24 mouse cellular contexts compared by ENCODE assay signal in the genomic region with DNA sequence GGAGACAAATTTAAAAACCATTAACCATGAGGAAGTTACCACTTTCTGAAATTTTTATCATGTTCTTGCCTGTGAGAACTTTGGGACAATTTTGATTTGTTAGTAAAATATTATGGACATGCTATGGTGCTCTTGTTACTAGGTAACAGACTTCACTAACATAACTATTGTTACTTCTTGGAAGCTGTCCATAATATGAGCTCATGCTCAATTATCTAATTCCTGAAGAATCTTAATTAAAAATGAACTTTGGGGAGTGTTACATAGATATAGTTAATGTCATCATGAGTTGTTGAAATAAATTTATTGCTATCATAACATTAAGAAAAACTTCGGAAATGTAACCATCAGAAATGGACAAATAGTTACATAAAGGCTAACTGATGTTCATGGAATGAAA.
DNase-seq lines count a peak whose midpoint lies in the region; ATAC-seq and TF ChIP-seq lines count a peak whose summit lies in the region.
"Had no signal": no experiment of that assay in that cellular context is flagged by ENCODE, and none has a peak within 500 bp of the region (broad histone marks: within the 10 kb centered on the region; RNA-seq: fewer than 3 reads in every experiment).

No protein-coding gene starts in this region.

- no peak for TF ChIP-seq CTCF in kidney, postnatal 0 days (IDR thresholded peaks at IDR 0.05; ENCODE audit: low read depth)
- no peak for TF ChIP-seq CTCF in kidney, adult 2 months (conservative IDR thresholded peaks at IDR 0.05; ENCODE audit: insufficient read depth, insufficient read length, low read depth, low read length)
- no peak for TF ChIP-seq CTCF in brain, embryonic 14.5 days (IDR thresholded peaks at IDR 0.05; ENCODE audit: borderline replicate concordance, extremely low read depth, insufficient read depth, insufficient read length)

- H3K27me3 ChIP-seq in forebrain, embryonic 14.5 days (replicated peaks; ENCODE audit: control insufficient read depth, insufficient read depth, low read length): no peaks in the 10 kb centered on the region
- no peaks in the 10 kb centered on the region for H3K27me3 ChIP-seq in forebrain, embryonic 16.5 days (replicated peaks; ENCODE audit: control insufficient read depth, insufficient read depth, low read length)
- H3K27me3 ChIP-seq in kidney, postnatal 0 days (ENCODE audit: insufficient read depth, low read length): no peaks in the 10 kb centered on the region
- H3K27me3 ChIP-seq in kidney, adult 2 months (replicated peaks; ENCODE audit: control insufficient read depth, insufficient read depth, low read length): no peaks in the 10 kb centered on the region
- H3K27me3 ChIP-seq: CH12.LX; embryonic facial prominence, embryonic 12.5 days; forebrain, embryonic 13.5 days had no signal

- H3K27ac ChIP-seq in forebrain, embryonic 14.5 days (ENCODE audit: low read depth, low read length): no peak overlapping the region
- no peak overlapping the region for H3K27ac ChIP-seq in forebrain, embryonic 16.5 days (ENCODE audit: low read length)
- no peak overlapping the region for H3K27ac ChIP-seq in kidney, postnatal 0 days
- H3K27ac ChIP-seq in kidney, adult 2 months (ENCODE audit: insufficient read depth, low read depth, low read length): no peak overlapping the region
- H3K27ac ChIP-seq: embryonic facial prominence, embryonic 10.5 days; embryonic facial prominence, embryonic 12.5 days; forebrain, embryonic 13.5 days had no signal

- no peak overlapping the region for H3K4me2 ChIP-seq in forebrain, embryonic 14.5 days (ENCODE audit: low read length)
- H3K4me2 ChIP-seq in forebrain, embryonic 16.5 days (ENCODE audit: low read length): no peak overlapping the region
- no peak overlapping the region for H3K4me2 ChIP-seq in kidney, postnatal 0 days (ENCODE audit: low read length)
- H3K4me2 ChIP-seq: embryonic facial prominence, embryonic 12.5 days; forebrain, embryonic 13.5 days had no signal

- H3K4me3 ChIP-seq in forebrain, embryonic 14.5 days (ENCODE audit: low read depth, low read length): no peak overlapping the region
- H3K4me3 ChIP-seq in forebrain, embryonic 16.5 days (replicated peaks; ENCODE audit: low read length): no peak overlapping the region
- no peak overlapping the region for H3K4me3 ChIP-seq in kidney, postnatal 0 days (replicated peaks; ENCODE audit: low read depth, low read length)
- no peak overlapping the region for H3K4me3 ChIP-seq in kidney, adult 2 months (ENCODE audit: insufficient read depth, low read depth, low read length)
- H3K4me3 ChIP-seq: embryonic facial prominence, embryonic 10.5 days; embryonic facial prominence, embryonic 12.5 days; forebrain, embryonic 13.5 days had no signal

- ATAC-seq in forebrain, embryonic 14.5 days: peak; percentile 60; the same call in 1 of the 2 replicates
- ATAC-seq in forebrain, embryonic 16.5 days: no peak
- no peak for ATAC-seq in kidney, postnatal 0 days (replicated peaks; ENCODE audit: low FRiP score, low read depth)
- ATAC-seq: CD4-positive, CD25-positive, alpha-beta regulatory T cell, adult 4 months; forebrain, embryonic 13.5 days; forebrain, postnatal 0 days had no signal

- H3K9ac ChIP-seq in forebrain, embryonic 14.5 days (ENCODE audit: low read length): no peak overlapping the region
- H3K9ac ChIP-seq in forebrain, embryonic 16.5 days (replicated peaks; ENCODE audit: low read depth, low read length): no peak overlapping the region
- H3K9ac ChIP-seq in kidney, postnatal 0 days (ENCODE audit: low read depth, low read length): no peak overlapping the region
- H3K9ac ChIP-seq: embryonic facial prominence, embryonic 12.5 days; forebrain, embryonic 13.5 days; forebrain, postnatal 0 days had no signal

- H3K9me3 ChIP-seq in forebrain, embryonic 14.5 days (replicated peaks; ENCODE audit: control insufficient read depth, low read length): no peaks in the 10 kb centered on the region
- H3K9me3 ChIP-seq in forebrain, embryonic 16.5 days (ENCODE audit: control insufficient read depth, low read length): no peaks in the 10 kb centered on the region
- no peaks in the 10 kb centered on the region for H3K9me3 ChIP-seq in kidney, postnatal 0 days (replicated peaks; ENCODE audit: low read length)
- H3K9me3 ChIP-seq: embryonic facial prominence, embryonic 10.5 days; embryonic facial prominence, embryonic 12.5 days; forebrain, embryonic 13.5 days; G1E had no signal

- 89% methylated on average over 1 of the region's 1 CpGs for WGBS in forebrain, embryonic 14.5 days
- WGBS in forebrain, embryonic 16.5 days: 82% methylated on average over 1 of the region's 1 CpGs
- 67% methylated on average over 1 of the region's 1 CpGs for WGBS in kidney, postnatal 0 days
- 74% methylated on average over 1 of the region's 1 CpGs for WGBS in kidney, adult 2 months

- no peaks in the 10 kb centered on the region for H3K36me3 ChIP-seq in forebrain, embryonic 14.5 days (ENCODE audit: control insufficient read depth, insufficient read depth, low read length)
- H3K36me3 ChIP-seq in forebrain, embryonic 16.5 days (ENCODE audit: control insufficient read depth, insufficient read depth): no peaks in the 10 kb centered on the region
- no peaks in the 10 kb centered on the region for H3K36me3 ChIP-seq in kidney, postnatal 0 days (ENCODE audit: insufficient read depth, low read length)
- H3K36me3 ChIP-seq in kidney, adult 2 months (ENCODE audit: control insufficient read depth, insufficient read depth, low read length): no peaks in the 10 kb centered on the region
- H3K36me3 ChIP-seq: embryonic facial prominence, embryonic 10.5 days; embryonic facial prominence, embryonic 12.5 days; G1E had no signal

- DNase-seq in forebrain, embryonic 14.5 days (ENCODE audit: low spot score): peak; percentile 28
- peak; percentile 12 for DNase-seq in kidney, postnatal 0 days (ENCODE audit: low spot score)
- DNase-seq in kidney, adult 2 months: no peak
- DNase-seq in Muller cell, postnatal 12 days (ENCODE audit: inconsistent ontology term): peak; percentile 80
- DNase-seq in brain, embryonic 14.5 days (ENCODE audit: low read depth): peak; percentile 48
- no peak for DNase-seq in urinary bladder, adult 18-20 months (ENCODE audit: low spot score in 2 of 2)
- no peak for DNase-seq in MN1 (ENCODE audit: low spot score)
- DNase-seq: adrenal gland, adult 2 months; adrenal gland, postnatal 10 days; adrenal gland, postnatal 25 days; B cell, adult 2 months; cerebellum, adult 11-12 months; cerebellum, adult 2 months; cerebellum, adult 9-10 months; cerebellum, postnatal 10 days; cerebellum, postnatal 25 days; forebrain, postnatal 0 days had no signal

- H3K4me1 ChIP-seq in forebrain, embryonic 14.5 days (ENCODE audit: control insufficient read depth, insufficient read depth, low read length): no peaks in the 10 kb centered on the region
- no peaks in the 10 kb centered on the region for H3K4me1 ChIP-seq in forebrain, embryonic 16.5 days (replicated peaks; ENCODE audit: control insufficient read depth, insufficient read depth, low read length)
- no peaks in the 10 kb centered on the region for H3K4me1 ChIP-seq in kidney, postnatal 0 days (replicated peaks; ENCODE audit: insufficient read depth, low read length)
- peaks cover 3% of the 10 kb centered on the region for H3K4me1 ChIP-seq in kidney, adult 2 months (ENCODE audit: control insufficient read depth, insufficient read depth, low read length)
- H3K4me1 ChIP-seq: embryonic facial prominence, embryonic 10.5 days; embryonic facial prominence, embryonic 12.5 days; forebrain, embryonic 13.5 days had no signal

- no peak for TF ChIP-seq POLR2A in kidney, adult 2 months (IDR thresholded peaks at IDR 0.05; ENCODE audit: low read depth, low read length)
- TF ChIP-seq POLR2A in brain, embryonic 14.5 days (IDR thresholded peaks at IDR 0.05; ENCODE audit: borderline replicate concordance, extremely low read depth, insufficient read depth, insufficient read length, poor library complexity, severe bottlenecking): no peak

Comparison
In these comparisons a context has a peak if more than half of its experiments do, and no peak if none do; other contexts are left out.
1. DNase-seq: peak in forebrain, embryonic 14.5 days (single experiment), kidney, postnatal 0 days (single experiment), Muller cell, postnatal 12 days (single experiment) and brain, embryonic 14.5 days (single experiment); none in kidney, adult 2 months (single experiment), urinary bladder, adult 18-20 months (0 of 2) and MN1 (single experiment).